Mouse (Mus musculus): Measurements from ENCODE around the gene Tsr3. TPM values are rescaled to one million over a fixed set of nuclear protein-coding genes. Genes with fewer than 3 reads are reported as not detected.
"Not testable (repeated sequence)": the region's sequence is repeated elsewhere in the genome, so short reads cannot be mapped to it uniquely, and the experiment has no call there.

The Tsr3 gene
- total and polyA plus RNA-seq, 3 experiments: 38.7 to 42.3 (median 40.8) TPM

GRCm38 (mm10) chr17:25227991-25228390 lies 12.0 kb upstream of the Tsr3 start:
- Histone ChIP-seq H3K79me2 (replicated peaks; ENCODE audit: control insufficient read depth, extremely low read depth, insufficient read depth, poor library complexity, severe bottlenecking) (peaks cover 9% of the 10 kb centered on the region), H3K4me1 (ENCODE audit: control insufficient read depth in 1 of 2, insufficient read depth in 2 of 2) (peaks cover 18 to 47% of the 10 kb centered on the region in 2 experiments), H3K4me2 (ENCODE audit: insufficient read depth, low read depth, poor library complexity, severe bottlenecking) (no peak overlapping the region), H3K4me3 (replicated peaks in 1 of 3; ENCODE audit: low read depth in 2 of 3, low read length in 2 of 3, poor library complexity in 1 of 3) (no peak overlapping the region), H3K27ac (ENCODE audit: insufficient read depth, low read depth) (no peak overlapping the region), H3K27me3 (replicated peaks) (no peaks in the 10 kb centered on the region), H3K9ac (ENCODE audit: insufficient read depth, low read depth) (no peak overlapping the region), H3K36me3 (replicated peaks in 1 of 2; ENCODE audit: control insufficient read depth in 1 of 2, insufficient read depth in 1 of 2, low read length in 1 of 2) (peaks cover 54 to 64% of the 10 kb centered on the region in 2 experiments), H3K9me3 (replicated peaks; ENCODE audit: low read length) (no peaks in the 10 kb centered on the region)
- in situ Hi-C loops (cut with MboI; ENCODE audit: low pct_ligation_motif_present, low pct_unique_long_range_greater_than_20kb, low sequenced_read_pairs): no loop called here
- dilution Hi-C loops (cut with MboI; ENCODE audit: extremely low pct_ligation_motif_present, extremely low pct_unique_long_range_greater_than_20kb, low sequenced_read_pairs): no loop called here
- TF ChIP-seq IRF4 (IDR thresholded peaks at IDR 0.05; ENCODE audit: low read depth, low read length) (no peak), MAZ (IDR thresholded peaks at IDR 0.05; ENCODE audit: low read depth, low read length) (no peak), GABPA (IDR thresholded peaks at IDR 0.05; ENCODE audit: insufficient replicate concordance, low read depth, low read length) (no peak), TCF12 (IDR thresholded peaks at IDR 0.05; ENCODE audit: low read depth, low read length) (no peak), ZKSCAN1 (IDR thresholded peaks at IDR 0.05; ENCODE audit: borderline replicate concordance, low read depth, low read length) (no peak), ELF1 (IDR thresholded peaks at IDR 0.05; ENCODE audit: low read depth, low read length) (no peak), MXI1 (IDR thresholded peaks at IDR 0.05; ENCODE audit: low read depth, low read length) (no peak), HCFC1 (IDR thresholded peaks at IDR 0.05; ENCODE audit: low read depth, low read length) (no peak), CHD2 (IDR thresholded peaks at IDR 0.05; ENCODE audit: low read length) (no peak), MYC (IDR thresholded peaks at IDR 0.05; ENCODE audit: low read depth, low read length) (no peak), SMC3 (IDR thresholded peaks at IDR 0.05; ENCODE audit: low read depth, low read length) (no peak), ZMIZ1 (IDR thresholded peaks at IDR 0.05; ENCODE audit: low read depth, low read length) (no peak), JUN (IDR thresholded peaks at IDR 0.05; ENCODE audit: insufficient read depth, low read depth, low read length) (no peak), UBTF (IDR thresholded peaks at IDR 0.05; ENCODE audit: low read depth, low read length) (no peak), USF2 (conservative IDR thresholded peaks at IDR 0.05; ENCODE audit: low read depth, low read length) (no peak)
- no peak for DNase-seq (ENCODE audit: extremely low read depth)

DNA sequence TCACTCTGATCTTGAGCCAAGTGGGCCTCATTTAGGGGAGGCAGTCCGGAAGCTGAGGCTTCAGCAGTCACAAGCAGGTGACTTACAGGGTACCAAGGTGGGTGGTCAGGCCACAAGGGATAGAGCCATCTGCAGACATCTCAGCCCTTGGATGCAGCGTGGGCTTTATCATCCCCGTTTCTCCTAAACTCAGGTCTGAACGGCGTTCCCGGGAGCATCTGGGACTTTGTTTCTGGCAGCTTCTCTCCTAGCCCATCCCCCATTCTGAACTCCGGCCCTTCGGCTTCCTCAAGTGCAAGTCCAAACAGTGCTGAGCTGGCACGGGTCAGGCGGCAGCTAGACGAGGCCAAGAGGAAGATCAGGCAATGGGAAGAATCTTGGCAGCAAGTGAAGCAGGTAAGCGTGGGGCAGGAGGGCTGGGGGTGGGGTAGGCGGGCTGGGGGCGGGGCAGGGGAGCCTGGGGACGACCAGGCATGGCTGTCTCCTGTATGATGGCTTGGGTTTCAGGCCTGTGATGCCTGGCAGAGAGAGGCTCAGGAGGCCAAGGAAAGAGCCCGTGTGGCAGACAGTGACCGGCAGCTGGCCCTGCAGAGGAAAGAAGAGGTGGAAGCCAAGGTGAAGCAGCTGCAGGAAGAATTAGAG lies 9.8 kb upstream of the Tsr3 start:
- H3K9me3 ChIP-seq (replicated peaks; ENCODE audit: low read length); dilution Hi-C loops (cut with MboI; ENCODE audit: extremely low pct_ligation_motif_present, extremely low pct_unique_long_range_greater_than_20kb, low sequenced_read_pairs); H3K4me2 ChIP-seq (ENCODE audit: insufficient read depth, low read depth, poor library complexity, severe bottlenecking); H3K27me3 ChIP-seq (replicated peaks); H3K27ac ChIP-seq (ENCODE audit: insufficient read depth, low read depth); H3K9ac ChIP-seq (ENCODE audit: insufficient read depth, low read depth); in situ Hi-C loops (cut with MboI; ENCODE audit: low pct_ligation_motif_present, low pct_unique_long_range_greater_than_20kb, low sequenced_read_pairs); DNase-seq (ENCODE audit: extremely low read depth); H3K79me2 ChIP-seq (replicated peaks; ENCODE audit: control insufficient read depth, extremely low read depth, insufficient read depth, poor library complexity, severe bottlenecking); H3K4me3 ChIP-seq (replicated peaks in 1 of 3; ENCODE audit: low read depth in 2 of 3, low read length in 2 of 3, poor library complexity in 1 of 3): not testable (repeated sequence)
- Histone ChIP-seq H3K4me1 (ENCODE audit: control insufficient read depth in 1 of 2, insufficient read depth in 2 of 2) (peaks cover 8 to 26% of the 10 kb centered on the region in 2 experiments), H3K36me3 (replicated peaks in 1 of 2; ENCODE audit: control insufficient read depth in 1 of 2, insufficient read depth in 1 of 2, low read length in 1 of 2) (peaks cover 63 to 73% of the 10 kb centered on the region in 2 experiments)

Measured in CH12.LX (cell line).